Comparison of ENCODE assay signal across 8 mouse cellular contexts in the genomic region with DNA sequence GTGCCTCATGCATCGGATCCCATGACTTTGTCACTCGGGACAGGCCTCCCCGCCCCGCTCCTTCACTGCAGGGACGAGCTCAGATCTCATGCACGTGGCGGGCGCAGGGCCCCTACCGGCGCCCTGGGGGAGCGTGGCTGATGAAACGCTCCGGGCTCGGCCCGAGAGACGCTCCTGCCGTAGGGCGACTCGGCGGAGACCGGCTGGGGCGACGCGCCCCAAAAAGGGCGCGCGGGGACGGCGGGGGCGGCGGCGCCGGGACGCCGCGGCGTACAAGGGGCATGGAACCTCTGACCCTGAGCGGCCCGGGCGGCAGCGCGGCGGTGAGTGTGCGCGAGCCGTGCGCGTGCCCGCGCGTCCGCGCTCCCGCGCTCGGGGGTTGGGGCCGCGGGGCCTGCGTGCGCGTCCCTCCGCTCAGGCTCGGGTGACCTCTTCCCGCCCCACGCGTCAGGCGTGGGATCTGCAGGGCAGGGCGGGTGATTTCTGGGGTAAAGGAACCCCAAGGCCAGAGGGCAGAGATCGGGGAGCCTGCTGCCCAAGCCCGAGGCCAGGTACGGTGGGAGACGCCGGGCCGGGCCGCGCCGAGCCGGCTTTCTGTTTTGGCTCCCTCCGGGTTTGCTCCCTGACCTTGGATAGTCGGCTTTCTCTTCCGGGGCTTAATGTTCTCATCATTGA. TPM values are rescaled to one million over a fixed set of nuclear protein-coding genes. Genes with fewer than 3 reads are reported as not detected.
DNase-seq lines count a peak whose midpoint lies in the region; ATAC-seq and TF ChIP-seq lines count a peak whose summit lies in the region.

A gene (plus strand): TSS at position 375 of the 675 bp plus-strand sequence.

- intact Hi-C loops in gastrocnemius, adult 2 months (cut with DNase I), result loop anchor here (5.0 kb wide), 2 partner anchors 34 to 51 kb away; no protein-coding TSS in a partner anchor
- intact Hi-C loops in left cerebral cortex, postnatal 14 days (cut with DNase I), result no loop called here

- WGBS in hindbrain, embryonic 15.5 days, result 0% methylated on average over 72 of the region's 81 CpGs

- peaks cover 26% of the 10 kb centered on the region for H3K4me1 ChIP-seq in hindbrain, embryonic 15.5 days (replicated peaks)

- peak; percentile 33; the same call in 1 of the 2 replicates for TF ChIP-seq CTCF in gastrocnemius, adult 2 months (IDR thresholded peaks at IDR 0.05)

- DNase-seq in adipocyte (ENCODE audit: low spot score), result peak; percentile 60
- DNase-seq in cerebellum, postnatal 4 days (ENCODE audit: low spot score in 2 of 2), result peak; percentile 41 to 78
- peak; percentile 91 for DNase-seq in gastrocnemius, adult 2 months
- DNase-seq in left cerebral cortex, postnatal 14 days (ENCODE audit: low spot score in 2 of 2), result peak; percentile 59 to 69
- peak; percentile 73 to 75 for DNase-seq in right cerebral cortex, postnatal 10 days (ENCODE audit: low spot score in 2 of 2)
- peak; percentile 66 to 68 for DNase-seq in urinary bladder, postnatal 36 days (ENCODE audit: low spot score in 2 of 2)

- H3K27me3 ChIP-seq in hindbrain, embryonic 15.5 days, result no peaks in the 10 kb centered on the region

- peak within 1 kb of the TSS; percentile 69 for H3K9ac ChIP-seq in hindbrain, embryonic 15.5 days

- peak; percentile 69 for ATAC-seq in hindbrain, embryonic 15.5 days (ENCODE audit: low FRiP score, low read depth)
- ATAC-seq in megakaryocyte progenitor cell, adult 5-6 weeks (replicated peaks; ENCODE audit: poor library complexity), result peak; percentile 33

- 0 out of 2 replicates have a peak, but pooled peaks cover 6% of the 10 kb centered on the region for H3K36me3 ChIP-seq in hindbrain, embryonic 15.5 days

- peak within 1 kb of the TSS; percentile 99 for H3K27ac ChIP-seq in gastrocnemius, adult 2 months
- H3K27ac ChIP-seq in hindbrain, embryonic 15.5 days (replicated peaks), result peak within 1 kb of the TSS; percentile 58; the same call in 1 of the 2 replicates

- H3K4me2 ChIP-seq in hindbrain, embryonic 15.5 days, result peak within 1 kb of the TSS; percentile 99

- no peaks in the 10 kb centered on the region for H3K9me3 ChIP-seq in hindbrain, embryonic 15.5 days

- peak within 1 kb of the TSS; percentile 87 for H3K4me3 ChIP-seq in gastrocnemius, adult 2 months
- peak within 1 kb of the TSS; percentile 82 for H3K4me3 ChIP-seq in hindbrain, embryonic 15.5 days

RNA-seq across cellular contexts. Expression of the gene that starts here (rescaled TPM):
- 10 to 100 TPM; 13.3 to 14.7 TPM for total RNA-seq in gastrocnemius, adult 2 months (2021)
- polyA plus RNA-seq in hindbrain, embryonic 15.5 days (2015; fragmentation: Nextera tagmentation; extraction: Ambion mirVana), result 3.3 and 4.1 TPM in 2 replicates
- total RNA-seq in left cerebral cortex, postnatal 14 days (2021), result 1 to 10 TPM; 9.4 to 9.5 TPM
- 4.7 and 4.8 TPM in 2 replicates for total RNA-seq in megakaryocyte progenitor cell, adult 5-6 weeks (2015)
- total RNA-seq in megakaryocyte progenitor cell, adult 5-6 weeks (2017), result 10.8 and 23.7 TPM in 2 replicates

Comparison
In these comparisons a context has a peak if more than half of its experiments do, and no peak if none do; other contexts are left out.
1. Peak in every context shown above with its lines: DNase-seq, ATAC-seq, H3K4me3 ChIP-seq and H3K27ac ChIP-seq.